Mouse (Mus musculus): Measurements from ENCODE around the gene Samd7. TPM values are rescaled to one million over a fixed set of nuclear protein-coding genes. Genes with fewer than 3 reads are reported as not detected.

Gene Samd7
- polyA plus RNA-seq, 1 experiment from 2014 or later = not detected

- Histone ChIP-seq H3K9ac (no peak overlapping the region), H3K36me3 (ENCODE audit: insufficient read depth) (no peaks in the 10 kb centered on the region), H3K27ac (ENCODE audit: low read depth) (no peak overlapping the region), H3K4me2 (no peak overlapping the region), H3K4me1 (ENCODE audit: insufficient read depth) (no peaks in the 10 kb centered on the region), H3K27me3 (ENCODE audit: insufficient read depth, low read length) (no peaks in the 10 kb centered on the region), H3K9me3 (ENCODE audit: low read depth, low read length) (no peaks in the 10 kb centered on the region), H3K4me3 (ENCODE audit: low read depth, low read length) (no peak overlapping the region)
- ATAC-seq (ENCODE audit: insufficient read depth) = no peak
- TF ChIP-seq CTCF (IDR thresholded peaks at IDR 0.05; ENCODE audit: low read depth) = no peak
- no peak for DNase-seq
- WGBS = 88% methylated on average over 5 of the region's 5 CpGs
Measured at GRCm38 (mm10) chr3:30774677-30775076, 28.6 kb downstream of the Samd7 start.

- no peaks in the 10 kb centered on the region for H3K4me1 ChIP-seq (ENCODE audit: insufficient read depth)
- DNase-seq (no peak), ATAC-seq (ENCODE audit: insufficient read depth) (no peak)
- 62% methylated on average over 5 of the region's 5 CpGs for WGBS
- H3K27ac ChIP-seq (ENCODE audit: low read depth) = no peak overlapping the region
- no peak overlapping the region for H3K9ac ChIP-seq
- no peaks in the 10 kb centered on the region for H3K36me3 ChIP-seq (ENCODE audit: insufficient read depth)
- H3K4me3 ChIP-seq (ENCODE audit: low read depth, low read length) = no peak overlapping the region
- no peak for TF ChIP-seq CTCF (IDR thresholded peaks at IDR 0.05; ENCODE audit: low read depth)
- H3K4me2 ChIP-seq = no peak overlapping the region
- H3K9me3 ChIP-seq (ENCODE audit: low read depth, low read length) = no peaks in the 10 kb centered on the region
- H3K27me3 ChIP-seq (ENCODE audit: insufficient read depth, low read length) = no peaks in the 10 kb centered on the region
Measured at GRCm38 (mm10) chr3:30777984-30778383, 31.9 kb downstream of the Samd7 start.

GRCm38 (mm10) chr3:30788531-30788930, 42.4 kb downstream of the Samd7 start:
- H3K27ac ChIP-seq (ENCODE audit: low read depth) = no peak overlapping the region
- no peaks in the 10 kb centered on the region for H3K27me3 ChIP-seq (ENCODE audit: insufficient read depth, low read length)
- H3K9me3 ChIP-seq (ENCODE audit: low read depth, low read length) = no peaks in the 10 kb centered on the region
- H3K9ac ChIP-seq = no peak overlapping the region
- no peaks in the 10 kb centered on the region for H3K4me1 ChIP-seq (ENCODE audit: insufficient read depth)
- no peak for DNase-seq
- no peak overlapping the region for H3K4me2 ChIP-seq
- no peak overlapping the region for H3K4me3 ChIP-seq (ENCODE audit: low read depth, low read length)
- no peaks in the 10 kb centered on the region for H3K36me3 ChIP-seq (ENCODE audit: insufficient read depth)
- ATAC-seq (ENCODE audit: insufficient read depth) = no peak
- no peak for TF ChIP-seq CTCF (IDR thresholded peaks at IDR 0.05; ENCODE audit: low read depth)
- WGBS = 12% methylated on average over 5 of the region's 5 CpGs

- ATAC-seq (ENCODE audit: insufficient read depth) (peak; percentile 98), DNase-seq (peak; percentile 96)
- H3K27me3 ChIP-seq (ENCODE audit: insufficient read depth, low read length) = no peaks in the 10 kb centered on the region
- peak within 1 kb of the TSS; percentile 98 for H3K9ac ChIP-seq
- H3K9me3 ChIP-seq (ENCODE audit: low read depth, low read length) = no peaks in the 10 kb centered on the region
- peak within 1 kb of the TSS; percentile 98 for H3K4me3 ChIP-seq (ENCODE audit: low read depth, low read length)
- H3K4me2 ChIP-seq = peak within 1 kb of the TSS; percentile 67
- no peaks in the 10 kb centered on the region for H3K4me1 ChIP-seq (ENCODE audit: insufficient read depth)
- WGBS = under 1% methylated on average over 62 of the region's 62 CpGs
- peak within 1 kb of the TSS; percentile 95 for H3K27ac ChIP-seq (ENCODE audit: low read depth)
- H3K36me3 ChIP-seq (ENCODE audit: insufficient read depth) = no peaks in the 10 kb centered on the region
- TF ChIP-seq CTCF (IDR thresholded peaks at IDR 0.05; ENCODE audit: low read depth) = peak; percentile 10; the same call in 1 of the 2 replicates
Measured at GRCm38 (mm10) chr3:30792737-30793402, 46.8 kb downstream of the Samd7 start, which contains the start of gene Sec62. Gene Sec62 (plus strand): TSS chr3:30792875.

GRCm38 (mm10) chr3:30793403-30794221, 47.5 kb downstream of the Samd7 start:
- Histone ChIP-seq H3K36me3 (ENCODE audit: insufficient read depth) (no peaks in the 10 kb centered on the region), H3K27me3 (ENCODE audit: insufficient read depth, low read length) (no peaks in the 10 kb centered on the region), H3K27ac (ENCODE audit: low read depth) (peak overlapping the region; percentile 95), H3K4me2 (peak overlapping the region; percentile 67), H3K4me3 (ENCODE audit: low read depth, low read length) (peak overlapping the region; percentile 98), H3K4me1 (ENCODE audit: insufficient read depth) (no peaks in the 10 kb centered on the region), H3K9ac (peak overlapping the region; percentile 98), H3K9me3 (ENCODE audit: low read depth, low read length) (no peaks in the 10 kb centered on the region)
- WGBS = under 1% methylated on average over 53 of the region's 75 CpGs
- no peak for TF ChIP-seq CTCF (IDR thresholded peaks at IDR 0.05; ENCODE audit: low read depth)
- ATAC-seq (ENCODE audit: insufficient read depth) (peak; percentile 87), DNase-seq (peak; percentile 54)

DNA sequence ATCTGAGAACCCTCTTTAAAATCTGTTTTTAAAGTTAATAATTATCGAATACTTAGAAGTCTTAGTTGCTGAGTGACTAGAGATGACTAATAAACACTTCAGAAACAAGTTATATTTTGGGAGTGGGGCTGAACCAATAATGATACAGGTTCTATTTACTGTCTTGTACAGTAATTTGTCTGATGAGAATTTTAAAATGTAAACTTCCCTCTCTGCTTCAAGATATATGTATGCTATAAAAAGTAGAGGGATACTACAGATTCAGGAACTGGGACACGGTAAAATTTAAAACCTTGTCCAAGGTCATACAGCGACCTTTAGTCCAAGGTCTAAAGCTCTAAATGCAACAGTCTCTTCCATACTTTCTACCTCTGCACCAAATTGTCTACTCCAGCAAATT, 56.1 kb downstream of the Samd7 start:
- 86% methylated on average over 3 of the region's 3 CpGs for WGBS
- Histone ChIP-seq H3K9me3 (ENCODE audit: low read depth, low read length) (no peaks in the 10 kb centered on the region), H3K27me3 (ENCODE audit: insufficient read depth, low read length) (no peaks in the 10 kb centered on the region), H3K4me3 (ENCODE audit: low read depth, low read length) (no peak overlapping the region), H3K27ac (ENCODE audit: low read depth) (no peak overlapping the region), H3K9ac (no peak overlapping the region), H3K36me3 (ENCODE audit: insufficient read depth) (peaks cover 50% of the 10 kb centered on the region), H3K4me1 (ENCODE audit: insufficient read depth) (no peaks in the 10 kb centered on the region), H3K4me2 (no peak overlapping the region)
- no peak for DNase-seq
- ATAC-seq (ENCODE audit: insufficient read depth) = no peak
- no peak for TF ChIP-seq CTCF (IDR thresholded peaks at IDR 0.05; ENCODE audit: low read depth)

DNA sequence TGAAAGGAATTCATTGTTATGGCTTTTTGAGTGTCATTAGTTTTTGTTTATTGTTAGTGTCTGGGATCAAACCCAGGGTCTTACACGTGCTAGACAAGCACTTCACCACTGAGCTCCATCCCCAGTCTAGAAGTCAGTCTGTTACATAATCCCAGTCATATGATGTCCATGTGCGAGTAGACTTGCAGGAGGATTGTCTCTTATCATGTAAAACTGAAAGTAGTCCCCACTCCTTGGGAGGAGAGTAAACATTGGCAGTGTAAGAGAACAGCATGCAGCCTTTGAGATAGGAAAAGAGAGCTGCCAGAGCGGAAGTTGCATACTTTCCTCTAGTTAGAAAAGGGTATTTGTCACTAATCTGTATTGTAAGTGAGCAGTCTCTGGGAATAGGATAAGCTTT, 66.8 kb downstream of the Samd7 start:
- DNase-seq (no peak), ATAC-seq (ENCODE audit: insufficient read depth) (no peak)
- 53% methylated on average over 3 of the region's 3 CpGs for WGBS
- H3K27ac ChIP-seq (ENCODE audit: low read depth) = no peak overlapping the region
- H3K27me3 ChIP-seq (ENCODE audit: insufficient read depth, low read length) = no peaks in the 10 kb centered on the region
- H3K9me3 ChIP-seq (ENCODE audit: low read depth, low read length) = no peaks in the 10 kb centered on the region
- H3K4me2 ChIP-seq = no peak overlapping the region
- H3K4me1 ChIP-seq (ENCODE audit: insufficient read depth) = no peaks in the 10 kb centered on the region
- H3K9ac ChIP-seq = no peak overlapping the region
- no peak overlapping the region for H3K4me3 ChIP-seq (ENCODE audit: low read depth, low read length)
- TF ChIP-seq CTCF (IDR thresholded peaks at IDR 0.05; ENCODE audit: low read depth) = no peak
- H3K36me3 ChIP-seq (ENCODE audit: insufficient read depth) = peaks cover 62% of the 10 kb centered on the region

Other genes starting within 250 kb of the Samd7 start
- 74.0 and 77.5 TPM in 2 replicates for gene Mecom, start 198.3 kb upstream of the Samd7 start, polyA plus RNA-seq (2014; fragmentation: Nextera tagmentation; extraction: Ambion mirVana)
- gene Actrt3, start 146.4 kb upstream of the Samd7 start, polyA plus RNA-seq (2014; fragmentation: Nextera tagmentation; extraction: Ambion mirVana) = not detected in 2 replicates
- gene Mynn, start 144.2 kb upstream of the Samd7 start, polyA plus RNA-seq (2014; fragmentation: Nextera tagmentation; extraction: Ambion mirVana) = 30.7 and 35.9 TPM in 2 replicates
- not detected in 2 replicates for gene Lrriq4, start 101.8 kb upstream of the Samd7 start, polyA plus RNA-seq (2014; fragmentation: Nextera tagmentation; extraction: Ambion mirVana)
- 1.7 and 1.9 TPM in 2 replicates for gene Lrrc34, start 98.4 kb upstream of the Samd7 start, polyA plus RNA-seq (2014; fragmentation: Nextera tagmentation; extraction: Ambion mirVana)
- gene Lrrc31, start 46.5 kb upstream of the Samd7 start, polyA plus RNA-seq (2014; fragmentation: Nextera tagmentation; extraction: Ambion mirVana) = not detected in 2 replicates
- gene Sec62, start 46.6 kb downstream of the Samd7 start, polyA plus RNA-seq (2014; fragmentation: Nextera tagmentation; extraction: Ambion mirVana) = 76.4 and 94.7 TPM in 2 replicates
- 3.1 and 3.4 TPM in 2 replicates for gene Gpr160, start 109.7 kb downstream of the Samd7 start, polyA plus RNA-seq (2014; fragmentation: Nextera tagmentation; extraction: Ambion mirVana)
- gene Phc3, start 223.1 kb downstream of the Samd7 start, polyA plus RNA-seq (2014; fragmentation: Nextera tagmentation; extraction: Ambion mirVana) = 7.5 and 7.8 TPM in 2 replicates
- gene Prkci, start 249.5 kb downstream of the Samd7 start, polyA plus RNA-seq (2014; fragmentation: Nextera tagmentation; extraction: Ambion mirVana) = 65.6 and 67.1 TPM in 2 replicates

Measured in lung, embryonic 14.5 days (tissue).